Comparison of ENCODE assay signal across 9 mouse cellular contexts in genomic region chr1:181016045-181016444, GRCm38 (mm10). TPM values are rescaled to one million over a fixed set of nuclear protein-coding genes. Genes with fewer than 3 reads are reported as not detected.
DNase-seq lines count a peak whose midpoint lies in the region; ATAC-seq lines count a peak whose summit lies in the region.
"Had no signal": no experiment of that assay in that cellular context is flagged by ENCODE, and none has a peak within 500 bp of the region (broad histone marks: within the 10 kb centered on the region; RNA-seq: fewer than 3 reads in every experiment).

No protein-coding gene starts in this region.

- H3K4me1 ChIP-seq in liver, embryonic 15.5 days (replicated peaks) = peaks cover 19% of the 10 kb centered on the region
- peaks cover 22% of the 10 kb centered on the region for H3K4me1 ChIP-seq in embryonic facial prominence, embryonic 14.5 days (ENCODE audit: control insufficient read depth, insufficient read depth, low read length)
- peaks cover 29% of the 10 kb centered on the region for H3K4me1 ChIP-seq in neural tube, embryonic 13.5 days (replicated peaks)

- no peak overlapping the region for H3K9ac ChIP-seq in liver, embryonic 15.5 days
- H3K9ac ChIP-seq in embryonic facial prominence, embryonic 14.5 days (ENCODE audit: low read depth, low read length) = no peak overlapping the region
- H3K9ac ChIP-seq in neural tube, embryonic 13.5 days = peak overlapping the region; percentile 61; the same call in 1 of the 2 replicates

- H3K27me3 ChIP-seq in liver, embryonic 15.5 days = peaks cover 62% of the 10 kb centered on the region
- H3K27me3 ChIP-seq in embryonic facial prominence, embryonic 14.5 days (replicated peaks; ENCODE audit: control insufficient read depth, insufficient read depth, low read length) = no peaks in the 10 kb centered on the region
- peaks cover 8% of the 10 kb centered on the region; the same call in 1 of the 2 replicates for H3K27me3 ChIP-seq in neural tube, embryonic 13.5 days

- DNase-seq in liver = no peak
- DNase-seq in embryonic facial prominence, embryonic 14.5 days (ENCODE audit: low spot score) = no peak
- peak; percentile 59 for DNase-seq in kidney, postnatal 10 days
- no peak for DNase-seq in cerebellum, adult 11-12 months
- no peak for DNase-seq in urinary bladder, postnatal 25 days (ENCODE audit: low spot score)

- no peaks in the 10 kb centered on the region for H3K9me3 ChIP-seq in liver, embryonic 15.5 days (replicated peaks)
- H3K9me3 ChIP-seq in embryonic facial prominence, embryonic 14.5 days (ENCODE audit: control insufficient read depth, low read length) = no peaks in the 10 kb centered on the region
- H3K9me3 ChIP-seq in neural tube, embryonic 13.5 days = no peaks in the 10 kb centered on the region

- H3K27ac ChIP-seq in liver, embryonic 15.5 days (replicated peaks) = 0 out of 2 replicates have a peak overlapping the region, but pooled peaks have one; percentile 29
- peak overlapping the region; percentile 58; the same call in 1 of the 2 replicates for H3K27ac ChIP-seq in embryonic facial prominence, embryonic 14.5 days (replicated peaks; ENCODE audit: low read depth, low read length)
- no peak overlapping the region for H3K27ac ChIP-seq in neural tube, embryonic 13.5 days (replicated peaks)

- no peak for ATAC-seq in liver, embryonic 15.5 days (ENCODE audit: insufficient read depth)
- no peak for ATAC-seq in embryonic facial prominence, embryonic 14.5 days (ENCODE audit: low read depth)
- ATAC-seq in neural tube, embryonic 13.5 days (ENCODE audit: low read depth) = no peak
- no peak for ATAC-seq in erythroblast, adult 5-6 weeks (replicated peaks; ENCODE audit: low FRiP score, poor library complexity, severe bottlenecking)

- 53% methylated on average over 4 of the region's 4 CpGs for WGBS in liver, embryonic 15.5 days (ENCODE audit: insufficient replicate concordance)
- WGBS in embryonic facial prominence, embryonic 14.5 days = 77% methylated on average over 4 of the region's 4 CpGs
- WGBS in neural tube, embryonic 13.5 days = 86% methylated on average over 4 of the region's 4 CpGs

- no peak overlapping the region for H3K4me3 ChIP-seq in liver, embryonic 15.5 days (replicated peaks)
- H3K4me3 ChIP-seq in embryonic facial prominence, embryonic 14.5 days (ENCODE audit: low read depth, low read length) = 0 out of 2 replicates have a peak overlapping the region, but pooled peaks have one; percentile 49
- H3K4me3 ChIP-seq in neural tube, embryonic 13.5 days = no peak overlapping the region

- 0 out of 2 replicates have a peak overlapping the region, but pooled peaks have one; percentile 69 for H3K4me2 ChIP-seq in liver, embryonic 15.5 days
- H3K4me2 ChIP-seq in embryonic facial prominence, embryonic 14.5 days (ENCODE audit: low read depth, low read length) = peak overlapping the region; percentile 96
- peak overlapping the region; percentile 97 for H3K4me2 ChIP-seq in neural tube, embryonic 13.5 days

- no peaks in the 10 kb centered on the region for H3K36me3 ChIP-seq in liver, embryonic 15.5 days (replicated peaks)
- no peaks in the 10 kb centered on the region for H3K36me3 ChIP-seq in embryonic facial prominence, embryonic 14.5 days (ENCODE audit: control insufficient read depth, insufficient read depth, low read length)
- no peaks in the 10 kb centered on the region for H3K36me3 ChIP-seq in neural tube, embryonic 13.5 days

RNA-seq across cellular contexts. Expression of gene Ephx1, which starts 4.7 kb away (rescaled TPM):
- 7.5 and 8.2 TPM in 2 replicates for polyA plus RNA-seq in liver, embryonic 15.5 days (2015; fragmentation: Nextera tagmentation; extraction: Ambion mirVana)
- 13.1 and 15.4 TPM in 2 replicates for polyA plus RNA-seq in embryonic facial prominence, embryonic 14.5 days (2014; fragmentation: Nextera tagmentation; extraction: Ambion mirVana)
- 4.8 and 6.0 TPM in 2 replicates for polyA plus RNA-seq in neural tube, embryonic 13.5 days (2015; fragmentation: Nextera tagmentation; extraction: Ambion mirVana)
- total RNA-seq in erythroblast, adult 5-6 weeks (2015; ENCODE audit: low replicate concordance) = 6.1 and 12.5 TPM in 2 replicates
- total RNA-seq in erythroblast, adult 5-6 weeks (2017; ENCODE audit: low replicate concordance) = 3.3 TPM in 1 of 2 replicates, not detected in the other

RNA-seq across cellular contexts. Expression of gene 9130409I23Rik, which starts 35.0 kb away (rescaled TPM):
- 0.10 TPM in 1 of 2 replicates, not detected in the other for polyA plus RNA-seq in liver, embryonic 15.5 days (2015; fragmentation: Nextera tagmentation; extraction: Ambion mirVana)
- not detected in 2 replicates for polyA plus RNA-seq in embryonic facial prominence, embryonic 14.5 days (2014; fragmentation: Nextera tagmentation; extraction: Ambion mirVana)
- not detected in 2 replicates for polyA plus RNA-seq in neural tube, embryonic 13.5 days (2015; fragmentation: Nextera tagmentation; extraction: Ambion mirVana)
- not detected in 2 replicates for total RNA-seq in erythroblast, adult 5-6 weeks (2015; ENCODE audit: low replicate concordance)
- not detected in 2 replicates for total RNA-seq in erythroblast, adult 5-6 weeks (2017; ENCODE audit: low replicate concordance)
- total RNA-seq: heart, postnatal 14 days had no signal
